Mouse (Mus musculus): ENCODE measurements around the gene Higd1a. TPM values are rescaled to one million over a fixed set of nuclear protein-coding genes. Genes with fewer than 3 reads are reported as not detected.

The Higd1a gene
- polyA plus RNA-seq, 1 experiment: 68.9 TPM

GRCm38 (mm10) chr9:121842914-121843313, 15.2 kb downstream of the Higd1a start:
- Histone ChIP-seq H3K4me1 (ENCODE audit: control insufficient read depth, insufficient read depth, low read length) (peaks cover 3% of the 10 kb centered on the region), H3K27ac (ENCODE audit: control insufficient read depth, insufficient read depth, low read depth, low read length, poor library complexity) (no peak overlapping the region), H3K4me3 (replicated peaks; ENCODE audit: control insufficient read depth, low read depth, low read length) (no peak overlapping the region)
- 83% methylated on average over 2 of the region's 2 CpGs for WGBS
- no peak; the same call in 1 of the 2 replicates for TF ChIP-seq CTCF (IDR thresholded peaks at IDR 0.05; ENCODE audit: control insufficient read depth, insufficient read depth, low read length)
- TF ChIP-seq POLR2A (IDR thresholded peaks at IDR 0.05; ENCODE audit: borderline replicate concordance, control insufficient read depth, low read depth, low read length): no peak

DNA sequence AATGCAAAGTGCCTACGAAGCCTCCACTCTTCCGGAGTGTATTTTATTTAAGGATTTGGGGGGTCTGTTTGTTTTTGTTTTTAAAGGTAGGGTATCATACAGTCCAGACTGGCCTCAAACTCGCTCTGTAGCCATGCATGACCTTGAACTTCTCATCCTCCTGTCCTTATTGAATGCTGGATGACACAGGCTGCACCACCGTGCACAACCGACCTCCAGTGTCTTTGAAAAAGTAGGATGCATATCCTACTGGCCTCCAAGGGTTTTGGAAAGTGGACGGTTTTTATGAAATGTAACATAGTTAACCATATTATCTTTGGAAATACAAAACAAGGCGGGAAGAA, 18.6 kb downstream of the Higd1a start:
- no peak for TF ChIP-seq POLR2A (IDR thresholded peaks at IDR 0.05; ENCODE audit: borderline replicate concordance, control insufficient read depth, low read depth, low read length)
- no peak for TF ChIP-seq CTCF (IDR thresholded peaks at IDR 0.05; ENCODE audit: control insufficient read depth, insufficient read depth, low read length)
- Histone ChIP-seq H3K27ac (ENCODE audit: control insufficient read depth, insufficient read depth, low read depth, low read length, poor library complexity) (no peak overlapping the region), H3K4me1 (ENCODE audit: control insufficient read depth, insufficient read depth, low read length) (peaks cover 1% of the 10 kb centered on the region; the same call in 1 of the 2 replicates), H3K4me3 (replicated peaks; ENCODE audit: control insufficient read depth, low read depth, low read length) (peak overlapping the region; percentile 27)
- 38% methylated on average over 7 of the region's 7 CpGs for WGBS

DNA sequence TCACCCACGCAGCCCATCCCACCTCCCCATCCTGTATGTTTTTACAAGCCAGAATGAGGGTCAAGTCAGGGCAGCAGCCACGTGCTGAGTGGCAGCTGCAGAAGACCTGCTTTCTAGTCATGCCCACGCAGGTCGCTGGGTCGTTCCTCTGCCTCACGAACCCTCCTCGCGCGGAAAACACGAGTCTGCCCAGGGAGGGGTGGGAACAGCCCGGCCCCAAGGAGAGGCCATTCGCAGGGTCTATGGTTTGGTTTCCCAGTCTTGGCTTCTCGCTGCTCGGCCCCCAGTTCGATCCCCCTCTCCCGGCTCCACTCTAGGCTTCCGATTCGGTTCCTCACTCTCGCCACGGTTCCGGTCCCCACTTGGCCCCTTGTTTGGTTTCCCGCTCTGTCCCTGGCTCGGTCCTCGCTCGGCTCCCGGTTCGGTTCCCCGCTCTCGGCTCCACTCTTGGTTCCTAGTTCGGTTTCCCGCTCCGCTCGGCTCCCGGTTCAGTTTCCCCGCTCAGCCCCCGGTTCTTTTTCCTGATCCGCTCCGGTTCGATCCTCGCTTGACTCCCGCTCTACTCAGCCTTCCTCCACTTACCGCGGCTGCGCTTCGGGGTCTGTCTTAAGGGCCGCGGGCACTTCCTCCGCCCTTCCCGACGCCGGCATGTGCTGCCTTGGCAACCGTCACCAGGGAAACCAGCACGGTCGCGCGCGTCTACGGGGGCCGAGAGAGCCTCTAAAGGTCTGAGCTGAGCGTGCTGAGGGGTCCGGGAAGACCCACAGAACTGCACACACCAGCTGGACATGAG, 19.1 kb downstream of the Higd1a start, which contains the start of gene Ccdc13:
Gene Ccdc13 (minus strand): TSS at position 633 of the 793 bp plus-strand sequence.
- TF ChIP-seq CTCF (IDR thresholded peaks at IDR 0.05; ENCODE audit: control insufficient read depth, insufficient read depth, low read length) (no peak; the same call in 1 of the 2 replicates), POLR2A (IDR thresholded peaks at IDR 0.05; ENCODE audit: borderline replicate concordance, control insufficient read depth, low read depth, low read length) (no peak)
- no peak within 1 kb of the TSS for H3K27ac ChIP-seq (ENCODE audit: control insufficient read depth, insufficient read depth, low read depth, low read length, poor library complexity)
- WGBS: 8% methylated on average over 61 of the region's 61 CpGs
- peak within 1 kb of the TSS; percentile 47 for H3K4me3 ChIP-seq (replicated peaks; ENCODE audit: control insufficient read depth, low read depth, low read length)
- peaks cover 1% of the 10 kb centered on the region; the same call in 1 of the 2 replicates for H3K4me1 ChIP-seq (ENCODE audit: control insufficient read depth, insufficient read depth, low read length)

GRCm38 (mm10) chr9:121838008-121838407, 20.2 kb downstream of the Higd1a start:
- Histone ChIP-seq H3K4me1 (ENCODE audit: control insufficient read depth, insufficient read depth, low read length) (peaks cover 1% of the 10 kb centered on the region; the same call in 1 of the 2 replicates), H3K27ac (ENCODE audit: control insufficient read depth, insufficient read depth, low read depth, low read length, poor library complexity) (no peak overlapping the region), H3K4me3 (replicated peaks; ENCODE audit: control insufficient read depth, low read depth, low read length) (no peak overlapping the region)
- no peak for TF ChIP-seq POLR2A (IDR thresholded peaks at IDR 0.05; ENCODE audit: borderline replicate concordance, control insufficient read depth, low read depth, low read length)
- TF ChIP-seq CTCF (IDR thresholded peaks at IDR 0.05; ENCODE audit: control insufficient read depth, insufficient read depth, low read length): no peak
- 81% methylated on average over 6 of the region's 6 CpGs for WGBS

- WGBS: 86% methylated on average over 11 of the region's 11 CpGs
- Histone ChIP-seq H3K4me3 (replicated peaks; ENCODE audit: control insufficient read depth, low read depth, low read length) (no peak overlapping the region), H3K27ac (ENCODE audit: control insufficient read depth, insufficient read depth, low read depth, low read length, poor library complexity) (no peak overlapping the region), H3K4me1 (ENCODE audit: control insufficient read depth, insufficient read depth, low read length) (no peaks in the 10 kb centered on the region)
- TF ChIP-seq CTCF (IDR thresholded peaks at IDR 0.05; ENCODE audit: control insufficient read depth, insufficient read depth, low read length): no peak
- TF ChIP-seq POLR2A (IDR thresholded peaks at IDR 0.05; ENCODE audit: borderline replicate concordance, control insufficient read depth, low read depth, low read length): no peak
These were observed 24.3 kb downstream of the Higd1a start for GRCm38 (mm10) chr9:121833825-121834224.

DNA sequence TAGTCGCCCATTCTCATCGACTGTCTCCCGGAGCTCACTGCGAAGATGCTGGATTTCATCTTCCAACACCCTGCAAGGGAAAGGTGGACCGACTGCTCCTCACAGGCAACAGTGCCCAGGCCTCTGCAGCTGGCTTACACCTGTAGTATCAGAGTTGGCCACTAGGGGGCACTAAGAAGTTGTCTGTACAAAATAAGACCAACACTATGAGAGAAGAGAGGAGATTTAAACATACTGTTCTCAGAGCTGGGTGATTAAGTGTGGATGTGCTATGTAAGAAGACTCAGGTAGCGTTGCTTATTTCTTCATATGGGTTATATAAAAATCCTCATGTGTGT, 27.2 kb downstream of the Higd1a start:
- no peak overlapping the region for H3K27ac ChIP-seq (ENCODE audit: control insufficient read depth, insufficient read depth, low read depth, low read length, poor library complexity)
- H3K4me1 ChIP-seq (ENCODE audit: control insufficient read depth, insufficient read depth, low read length): no peaks in the 10 kb centered on the region
- WGBS: 27% methylated on average over 6 of the region's 6 CpGs
- H3K4me3 ChIP-seq (replicated peaks; ENCODE audit: control insufficient read depth, low read depth, low read length): no peak overlapping the region
- no peak for TF ChIP-seq POLR2A (IDR thresholded peaks at IDR 0.05; ENCODE audit: borderline replicate concordance, control insufficient read depth, low read depth, low read length)
- TF ChIP-seq CTCF (IDR thresholded peaks at IDR 0.05; ENCODE audit: control insufficient read depth, insufficient read depth, low read length): peak; percentile 65

DNA sequence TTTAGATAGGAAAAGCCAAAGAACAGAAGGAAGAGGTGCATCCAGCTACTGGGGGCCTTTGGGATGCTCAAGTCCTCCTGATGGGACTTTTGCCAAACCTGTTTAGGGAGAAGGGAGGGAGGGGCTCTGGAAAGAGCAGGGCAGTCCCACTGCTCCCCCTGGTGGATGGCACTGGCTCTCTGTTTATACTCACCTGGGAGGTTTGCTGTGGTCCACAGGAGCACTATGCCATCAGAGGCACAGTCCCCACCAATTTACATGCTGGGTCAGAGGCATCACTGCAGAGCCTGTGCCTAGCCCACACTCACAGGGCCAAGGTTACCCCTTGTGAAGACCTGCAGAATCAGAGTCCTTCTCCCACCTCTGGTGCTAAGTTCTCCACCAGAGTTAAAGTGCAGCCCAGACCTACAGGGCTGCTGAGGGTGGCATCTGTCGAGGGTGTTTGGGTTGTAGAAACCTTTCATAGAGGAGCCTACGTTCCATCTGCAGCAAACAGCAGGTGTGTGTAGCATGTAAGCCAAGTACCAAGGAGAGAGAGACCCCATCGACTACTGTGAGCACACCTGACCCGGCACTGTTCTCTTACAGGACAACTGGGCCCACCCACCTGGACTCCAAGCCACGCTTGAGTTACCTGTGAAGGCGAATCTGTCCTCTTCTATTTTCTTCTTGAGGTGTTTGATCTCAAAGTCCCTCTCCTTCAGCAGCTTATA, 27.8 kb downstream of the Higd1a start:
- TF ChIP-seq POLR2A (IDR thresholded peaks at IDR 0.05; ENCODE audit: borderline replicate concordance, control insufficient read depth, low read depth, low read length) (no peak), CTCF (IDR thresholded peaks at IDR 0.05; ENCODE audit: control insufficient read depth, insufficient read depth, low read length) (peak; percentile 62)
- Histone ChIP-seq H3K4me3 (replicated peaks; ENCODE audit: control insufficient read depth, low read depth, low read length) (no peak overlapping the region), H3K27ac (ENCODE audit: control insufficient read depth, insufficient read depth, low read depth, low read length, poor library complexity) (no peak overlapping the region), H3K4me1 (ENCODE audit: control insufficient read depth, insufficient read depth, low read length) (no peaks in the 10 kb centered on the region)
- 67% methylated on average over 6 of the region's 6 CpGs for WGBS

DNA sequence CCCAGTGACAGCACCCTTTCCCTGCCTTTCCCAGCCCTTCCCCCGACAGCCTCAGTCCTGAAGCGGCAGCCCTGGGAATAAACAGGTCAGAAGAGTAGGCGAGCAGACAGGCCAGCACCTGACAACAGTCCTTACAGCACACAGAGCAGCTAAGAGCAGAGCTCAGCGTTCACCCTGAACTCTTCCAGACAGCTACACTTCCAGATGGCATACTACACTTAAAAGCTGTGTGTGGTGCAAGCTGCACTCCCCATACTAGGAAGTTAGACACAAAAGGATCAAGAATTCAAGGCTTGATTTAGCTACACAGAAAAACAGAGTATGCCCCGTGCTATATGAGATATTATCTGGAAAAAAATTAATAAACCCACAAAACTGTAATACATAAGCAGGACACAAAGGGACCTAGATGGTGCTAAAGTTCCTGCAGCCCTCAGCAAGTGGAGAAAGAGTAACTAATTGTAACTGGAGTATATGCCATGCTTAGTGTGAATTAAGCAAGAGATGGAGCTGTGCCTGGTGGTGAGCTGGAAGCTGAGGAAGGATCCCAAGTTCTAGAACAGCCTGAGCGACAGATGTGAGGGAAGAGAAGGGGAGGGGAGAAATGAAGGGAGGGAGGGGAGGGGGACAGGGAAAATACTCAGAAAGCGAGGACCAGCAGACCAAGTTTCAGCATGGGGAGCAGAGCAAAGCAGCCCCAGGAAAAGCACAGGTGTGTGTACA, 28.7 kb downstream of the Higd1a start:
- Histone ChIP-seq H3K27ac (ENCODE audit: control insufficient read depth, insufficient read depth, low read depth, low read length, poor library complexity) (no peak overlapping the region), H3K4me3 (replicated peaks; ENCODE audit: control insufficient read depth, low read depth, low read length) (no peak overlapping the region)
- TF ChIP-seq CTCF (IDR thresholded peaks at IDR 0.05; ENCODE audit: control insufficient read depth, insufficient read depth, low read length) (no peak), POLR2A (IDR thresholded peaks at IDR 0.05; ENCODE audit: borderline replicate concordance, control insufficient read depth, low read depth, low read length) (no peak)

More for the DNA sequence above, 28.7 kb downstream of the Higd1a start:
- 62% methylated on average over 7 of the region's 7 CpGs for WGBS
- H3K4me1 ChIP-seq (ENCODE audit: control insufficient read depth, insufficient read depth, low read length): no peaks in the 10 kb centered on the region

Data from bone marrow, adult 2 months (tissue).